Mouse (Mus musculus) B cell, adult 2 months (primary cell): ENCODE data around the gene St3gal6.
"Not testable (repeated sequence)": the region's sequence is repeated elsewhere in the genome, so short reads cannot be mapped to it uniquely, and the experiment has no call there.

Experiments used
- DNase-seq, 2 experiments: peaks; one replicate each; pipeline ENCODE4 v3.0.0; 2022

The St3gal6 gene

GRCm38 (mm10) chr16:58474875-58475274 is 49.2 kb downstream of the St3gal6 start:
- DNase-seq, result peak in 1 of 2 experiments; percentile 15

GRCm38 (mm10) chr16:58470841-58471240 is 53.2 kb downstream of the St3gal6 start:
- DNase-seq, result no peak

- DNase-seq, result no peak
Measured at GRCm38 (mm10) chr16:58470061-58470460, 54.0 kb downstream of the St3gal6 start.

GRCm38 (mm10) chr16:58465412-58465811 is 58.6 kb downstream of the St3gal6 start:
- DNase-seq, result no peak

GRCm38 (mm10) chr16:58464051-58464450 is 60.0 kb downstream of the St3gal6 start:
- no peak for DNase-seq

- no peak for DNase-seq
Measured at GRCm38 (mm10) chr16:58462519-58462918, 61.5 kb downstream of the St3gal6 start.

GRCm38 (mm10) chr16:58461856-58462518 is 62.1 kb downstream of the St3gal6 start:
- peak; percentile 43 to 51 for DNase-seq

- DNase-seq, result no peak
Measured at GRCm38 (mm10) chr16:58460386-58460785, 63.7 kb downstream of the St3gal6 start.

- not testable (repeated sequence) for DNase-seq
Measured at GRCm38 (mm10) chr16:58459966-58460365, 64.1 kb downstream of the St3gal6 start.

- no peak for DNase-seq
Measured at GRCm38 (mm10) chr16:58456991-58457390, 67.1 kb downstream of the St3gal6 start.

- DNase-seq, result no peak
Measured at GRCm38 (mm10) chr16:58456445-58456844, 67.6 kb downstream of the St3gal6 start.

- DNase-seq, result no peak
Measured at GRCm38 (mm10) chr16:58455118-58455517, 68.9 kb downstream of the St3gal6 start.

GRCm38 (mm10) chr16:58454617-58455016 is 69.4 kb downstream of the St3gal6 start:
- DNase-seq, result peak; percentile 78 to 80

GRCm38 (mm10) chr16:58453820-58454219 is 70.2 kb downstream of the St3gal6 start:
- no peak for DNase-seq

GRCm38 (mm10) chr16:58453138-58453537 is 70.9 kb downstream of the St3gal6 start:
- DNase-seq, result no peak

- DNase-seq, result no peak
Measured at GRCm38 (mm10) chr16:58451647-58452046, 72.4 kb downstream of the St3gal6 start.

GRCm38 (mm10) chr16:58450648-58451047 is 73.4 kb downstream of the St3gal6 start:
- no peak for DNase-seq

- no peak for DNase-seq
Measured at GRCm38 (mm10) chr16:58449073-58449472, 75.0 kb downstream of the St3gal6 start.

- no peak for DNase-seq
Measured at GRCm38 (mm10) chr16:58446281-58447259, 77.5 kb downstream of the St3gal6 start.

- DNase-seq, result no peak
Measured at GRCm38 (mm10) chr16:58444735-58445134, 79.3 kb downstream of the St3gal6 start.

- DNase-seq, result no peak
Measured at GRCm38 (mm10) chr16:58432384-58432783, 91.7 kb downstream of the St3gal6 start.

- no peak for DNase-seq
Measured at GRCm38 (mm10) chr16:58430246-58430645, 93.8 kb downstream of the St3gal6 start.

GRCm38 (mm10) chr16:58421696-58422354 is 102.2 kb downstream of the St3gal6 start:
- DNase-seq, result no peak
